Mouse (Mus musculus): ENCODE measurements around the gene Palm3. TPM values are rescaled to one million over a fixed set of nuclear protein-coding genes. Genes with fewer than 3 reads are reported as not detected.
A peak's percentile ranks its signal among the peaks of the same experiment; 100 is the strongest.
"Not testable (repeated sequence)": the region's sequence is repeated elsewhere in the genome, so short reads cannot be mapped to it uniquely, and the experiment has no call there.

The Palm3 gene
- polyA plus RNA-seq, 1 experiment from 2014 or later: 2.0 TPM

- Histone ChIP-seq H3K4me3 (ENCODE audit: low read depth, low read length) (no peak overlapping the region), H3K36me3 (ENCODE audit: control insufficient read depth, insufficient read depth, low read length) (peaks cover 4% of the 10 kb centered on the region; the same call in 1 of the 2 replicates), H3K9ac (ENCODE audit: low read length) (no peak overlapping the region), H3K4me2 (no peak overlapping the region), H3K27me3 (ENCODE audit: control insufficient read depth, insufficient read depth, low read length) (peaks cover 28% of the 10 kb centered on the region), H3K9me3 (ENCODE audit: control insufficient read depth, low read length) (no peaks in the 10 kb centered on the region), H3K4me1 (ENCODE audit: control insufficient read depth, insufficient read depth, low read length) (peaks cover 22% of the 10 kb centered on the region), H3K27ac (ENCODE audit: low read depth, low read length) (no peak overlapping the region)
- WGBS: 55% methylated on average over 12 of the region's 12 CpGs
- DNase-seq (ENCODE audit: low spot score, missing footprints): no peak
- no peak for ATAC-seq (ENCODE audit: low FRiP score)
These were observed 18.2 kb upstream of the Palm3 start for GRCm38 (mm10) chr8:84002957-84003611.

GRCm38 (mm10) chr8:84003612-84004246, 17.5 kb upstream of the Palm3 start:
- H3K9me3 ChIP-seq (ENCODE audit: control insufficient read depth, low read length): no peaks in the 10 kb centered on the region
- peak overlapping the region; percentile 51; the same call in 1 of the 2 replicates for H3K4me3 ChIP-seq (ENCODE audit: low read depth, low read length)
- H3K4me1 ChIP-seq (ENCODE audit: control insufficient read depth, insufficient read depth, low read length): peaks cover 19% of the 10 kb centered on the region
- H3K9ac ChIP-seq (ENCODE audit: low read length): no peak overlapping the region
- no peak overlapping the region for H3K27ac ChIP-seq (ENCODE audit: low read depth, low read length)
- H3K4me2 ChIP-seq: peak overlapping the region; percentile 72
- peaks cover 28% of the 10 kb centered on the region for H3K27me3 ChIP-seq (ENCODE audit: control insufficient read depth, insufficient read depth, low read length)
- H3K36me3 ChIP-seq (ENCODE audit: control insufficient read depth, insufficient read depth, low read length): peaks cover 4% of the 10 kb centered on the region; the same call in 1 of the 2 replicates
- no peak for DNase-seq (ENCODE audit: low spot score, missing footprints)
- ATAC-seq (ENCODE audit: low FRiP score): no peak
- 71% methylated on average over 6 of the region's 6 CpGs for WGBS

- DNase-seq (ENCODE audit: low spot score, missing footprints): peak; percentile 99
- H3K4me1 ChIP-seq (ENCODE audit: control insufficient read depth, insufficient read depth, low read length): peaks cover 12% of the 10 kb centered on the region
- H3K9ac ChIP-seq (ENCODE audit: low read length): peak overlapping the region; percentile 67
- peak overlapping the region; percentile 51 for H3K4me3 ChIP-seq (ENCODE audit: low read depth, low read length)
- H3K9me3 ChIP-seq (ENCODE audit: control insufficient read depth, low read length): no peaks in the 10 kb centered on the region
- ATAC-seq (ENCODE audit: low FRiP score): peak; percentile 90
- H3K36me3 ChIP-seq (ENCODE audit: control insufficient read depth, insufficient read depth, low read length): peaks cover 2% of the 10 kb centered on the region; the same call in 1 of the 2 replicates
- 0 out of 2 replicates have a peak overlapping the region, but pooled peaks have one; percentile 15 for H3K27ac ChIP-seq (ENCODE audit: low read depth, low read length)
- H3K4me2 ChIP-seq: peak overlapping the region; percentile 72
- peaks cover 25% of the 10 kb centered on the region for H3K27me3 ChIP-seq (ENCODE audit: control insufficient read depth, insufficient read depth, low read length)
- WGBS: under 1% methylated on average over 30 of the region's 30 CpGs
These were observed 16.6 kb upstream of the Palm3 start for GRCm38 (mm10) chr8:84004533-84005201.

- ATAC-seq (ENCODE audit: low FRiP score); DNase-seq (ENCODE audit: low spot score, missing footprints); H3K9ac ChIP-seq (ENCODE audit: low read length); H3K9me3 ChIP-seq (ENCODE audit: control insufficient read depth, low read length); H3K27ac ChIP-seq (ENCODE audit: low read depth, low read length); H3K4me3 ChIP-seq (ENCODE audit: low read depth, low read length); H3K36me3 ChIP-seq (ENCODE audit: control insufficient read depth, insufficient read depth, low read length); H3K4me2 ChIP-seq: not testable (repeated sequence)
- Histone ChIP-seq H3K27me3 (ENCODE audit: control insufficient read depth, insufficient read depth, low read length) (peaks cover 24% of the 10 kb centered on the region), H3K4me1 (ENCODE audit: control insufficient read depth, insufficient read depth, low read length) (peaks cover 12% of the 10 kb centered on the region)
- 92% methylated on average over 7 of the region's 7 CpGs for WGBS
These were observed 15.8 kb upstream of the Palm3 start for GRCm38 (mm10) chr8:84005502-84005901.

- no peak for ATAC-seq (ENCODE audit: low FRiP score)
- peaks cover 28% of the 10 kb centered on the region for H3K4me1 ChIP-seq (ENCODE audit: control insufficient read depth, insufficient read depth, low read length)
- DNase-seq (ENCODE audit: low spot score, missing footprints): no peak
- H3K4me2 ChIP-seq: no peak overlapping the region
- peaks cover 35% of the 10 kb centered on the region for H3K27me3 ChIP-seq (ENCODE audit: control insufficient read depth, insufficient read depth, low read length)
- no peak overlapping the region for H3K9ac ChIP-seq (ENCODE audit: low read length)
- WGBS: 34% methylated on average over 7 of the region's 7 CpGs
- no peak overlapping the region for H3K27ac ChIP-seq (ENCODE audit: low read depth, low read length)
- no peaks in the 10 kb centered on the region for H3K36me3 ChIP-seq (ENCODE audit: control insufficient read depth, insufficient read depth, low read length)
- H3K4me3 ChIP-seq (ENCODE audit: low read depth, low read length): no peak overlapping the region
- H3K9me3 ChIP-seq (ENCODE audit: control insufficient read depth, low read length): no peaks in the 10 kb centered on the region
These were observed 12.9 kb upstream of the Palm3 start for GRCm38 (mm10) chr8:84008362-84008761.

GRCm38 (mm10) chr8:84009876-84010275, 11.4 kb upstream of the Palm3 start:
- no peaks in the 10 kb centered on the region for H3K36me3 ChIP-seq (ENCODE audit: control insufficient read depth, insufficient read depth, low read length)
- DNase-seq (ENCODE audit: low spot score, missing footprints) (peak; percentile 99), ATAC-seq (ENCODE audit: low FRiP score) (peak; percentile 33; the same call in 1 of the 2 replicates)
- WGBS: 2% methylated on average over 11 of the region's 11 CpGs
- H3K27ac ChIP-seq (ENCODE audit: low read depth, low read length): no peak overlapping the region
- H3K4me1 ChIP-seq (ENCODE audit: control insufficient read depth, insufficient read depth, low read length): peaks cover 22% of the 10 kb centered on the region
- no peak overlapping the region for H3K4me2 ChIP-seq
- H3K9ac ChIP-seq (ENCODE audit: low read length): no peak overlapping the region
- H3K27me3 ChIP-seq (ENCODE audit: control insufficient read depth, insufficient read depth, low read length): peaks cover 38% of the 10 kb centered on the region
- H3K9me3 ChIP-seq (ENCODE audit: control insufficient read depth, low read length): no peaks in the 10 kb centered on the region
- no peak overlapping the region for H3K4me3 ChIP-seq (ENCODE audit: low read depth, low read length)

- H3K36me3 ChIP-seq (ENCODE audit: control insufficient read depth, insufficient read depth, low read length): no peaks in the 10 kb centered on the region
- peak overlapping the region; percentile 54 for H3K9ac ChIP-seq (ENCODE audit: low read length)
- H3K4me2 ChIP-seq: peak overlapping the region; percentile 88
- DNase-seq (ENCODE audit: low spot score, missing footprints): peak; percentile 98
- H3K4me3 ChIP-seq (ENCODE audit: low read depth, low read length): peak overlapping the region; percentile 47
- WGBS: 1% methylated on average over 83 of the region's 83 CpGs
- ATAC-seq (ENCODE audit: low FRiP score): peak; percentile 64
- peaks cover 19% of the 10 kb centered on the region for H3K4me1 ChIP-seq (ENCODE audit: control insufficient read depth, insufficient read depth, low read length)
- H3K27me3 ChIP-seq (ENCODE audit: control insufficient read depth, insufficient read depth, low read length): peaks cover 38% of the 10 kb centered on the region
- H3K9me3 ChIP-seq (ENCODE audit: control insufficient read depth, low read length): no peaks in the 10 kb centered on the region
- no peak overlapping the region for H3K27ac ChIP-seq (ENCODE audit: low read depth, low read length)
These were observed 10.4 kb upstream of the Palm3 start for GRCm38 (mm10) chr8:84010625-84011611.

GRCm38 (mm10) chr8:84011705-84012498, 9.4 kb upstream of the Palm3 start, which contains the start of gene 2210011C24Rik:
TSS of gene 2210011C24Rik (minus strand) at chr8:84012171.
- DNase-seq (ENCODE audit: low spot score, missing footprints): peak; percentile 93
- Histone ChIP-seq H3K4me3 (ENCODE audit: low read depth, low read length) (peak within 1 kb of the TSS; percentile 47), H3K4me2 (peak within 1 kb of the TSS; percentile 88), H3K36me3 (ENCODE audit: control insufficient read depth, insufficient read depth, low read length) (no peaks in the 10 kb centered on the region), H3K27me3 (ENCODE audit: control insufficient read depth, insufficient read depth, low read length) (peaks cover 38% of the 10 kb centered on the region), H3K27ac (ENCODE audit: low read depth, low read length) (no peak within 1 kb of the TSS), H3K4me1 (ENCODE audit: control insufficient read depth, insufficient read depth, low read length) (peaks cover 19% of the 10 kb centered on the region), H3K9me3 (ENCODE audit: control insufficient read depth, low read length) (no peaks in the 10 kb centered on the region), H3K9ac (ENCODE audit: low read length) (peak within 1 kb of the TSS; percentile 54)
- peak; percentile 31; the same call in 1 of the 2 replicates for ATAC-seq (ENCODE audit: low FRiP score)
- 1% methylated on average over 45 of the region's 45 CpGs for WGBS

All from midbrain, embryonic 11.5 days (tissue).